Mouse (Mus musculus): Measurements from ENCODE around the gene Slc44a3. TPM values are rescaled to one million over a fixed set of nuclear protein-coding genes. Genes with fewer than 3 reads are reported as not detected.

The Slc44a3 gene
- total and polyA plus RNA-seq, 2 experiments from 2014 or later: 0.40 to 0.48 TPM

DNA sequence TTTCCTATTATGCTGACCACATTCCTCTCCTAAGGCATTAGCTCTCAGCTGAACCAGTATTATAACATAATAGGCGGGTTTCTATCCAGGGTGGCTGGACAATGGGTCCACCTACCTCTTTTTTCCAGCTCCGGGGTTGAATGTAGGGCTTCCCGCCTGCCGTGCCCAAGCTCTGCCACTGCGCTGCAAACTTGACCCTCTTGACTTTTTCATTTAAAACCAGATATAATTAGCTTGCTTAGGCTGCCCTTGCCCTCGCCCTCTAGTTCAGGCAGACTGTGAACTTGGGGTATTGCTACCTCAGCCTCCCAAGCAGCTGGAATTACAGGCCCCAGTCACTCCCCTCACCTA is 114.0 kb downstream of the Slc44a3 start:
- 18% methylated on average over 6 of the region's 6 CpGs for WGBS

DNA sequence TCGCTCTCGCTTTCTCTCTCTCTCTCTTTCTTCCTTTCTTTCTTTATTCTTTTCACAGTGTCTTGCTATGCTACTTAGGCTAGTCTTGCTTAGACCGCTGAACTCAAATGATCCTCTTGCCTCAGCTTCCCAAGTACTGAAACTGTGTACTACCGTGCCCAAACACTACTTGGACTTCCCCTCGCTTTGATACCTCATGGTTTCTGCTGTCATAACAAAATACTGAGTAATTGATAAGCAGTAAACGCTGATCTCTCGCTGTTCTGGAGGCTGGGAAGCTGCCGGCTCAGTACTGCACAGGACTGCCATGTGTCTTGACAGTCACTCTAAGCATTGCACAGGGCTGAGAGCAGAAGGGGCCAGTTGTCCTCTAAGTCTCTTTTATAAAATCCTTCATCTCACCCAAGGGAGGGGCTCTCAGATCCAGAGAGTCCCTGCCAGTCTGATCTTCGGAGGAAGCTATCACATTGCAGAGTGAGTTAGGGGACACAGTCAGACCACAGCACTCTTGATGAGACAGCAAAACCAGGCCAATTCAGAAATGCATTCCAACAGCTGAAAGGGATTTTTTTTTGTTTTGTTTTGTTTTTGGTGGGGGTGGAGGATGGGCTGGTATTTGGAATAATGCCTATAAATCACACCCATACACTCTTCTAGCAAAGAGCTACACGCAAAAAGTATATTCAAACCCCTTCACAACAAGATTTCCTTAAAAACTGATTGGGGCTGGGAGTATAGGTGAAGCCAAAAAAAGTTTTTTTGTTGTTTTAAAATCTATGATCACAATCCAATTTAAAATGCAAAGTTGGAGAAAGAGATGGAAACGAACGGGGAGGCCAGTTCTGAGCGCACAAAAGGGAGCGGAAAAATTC is 114.6 kb downstream of the Slc44a3 start:
- Histone ChIP-seq H3K4me3 (ENCODE audit: low read depth, low read length) (no peak overlapping the region), H3K4me2 (ENCODE audit: low read depth) (no peak overlapping the region), H3K4me1 (ENCODE audit: insufficient read depth) (no peaks in the 10 kb centered on the region), H3K36me3 (ENCODE audit: insufficient read depth) (no peaks in the 10 kb centered on the region), H3K9me3 (ENCODE audit: low read length) (no peaks in the 10 kb centered on the region), H3K27me3 (ENCODE audit: insufficient read depth, low read length) (no peaks in the 10 kb centered on the region), H3K9ac (no peak overlapping the region), H3K27ac (ENCODE audit: low read depth, low read length) (no peak overlapping the region)
- ATAC-seq (no peak), DNase-seq (no peak)
- 38% methylated on average over 14 of the region's 14 CpGs for WGBS
- no peak for TF ChIP-seq CTCF (IDR thresholded peaks at IDR 0.05; ENCODE audit: low read depth)

More for the DNA sequence above, 114.0 kb downstream of the Slc44a3 start:
- Histone ChIP-seq H3K27ac (ENCODE audit: low read depth, low read length) (no peak overlapping the region), H3K27me3 (ENCODE audit: insufficient read depth, low read length) (no peaks in the 10 kb centered on the region), H3K4me1 (ENCODE audit: insufficient read depth) (no peaks in the 10 kb centered on the region), H3K4me3 (ENCODE audit: low read depth, low read length) (no peak overlapping the region), H3K9me3 (ENCODE audit: low read length) (no peaks in the 10 kb centered on the region), H3K4me2 (ENCODE audit: low read depth) (no peak overlapping the region), H3K36me3 (ENCODE audit: insufficient read depth) (no peaks in the 10 kb centered on the region), H3K9ac (no peak overlapping the region)
- DNase-seq (no peak), ATAC-seq (no peak)
- TF ChIP-seq CTCF (IDR thresholded peaks at IDR 0.05; ENCODE audit: low read depth): no peak

DNA sequence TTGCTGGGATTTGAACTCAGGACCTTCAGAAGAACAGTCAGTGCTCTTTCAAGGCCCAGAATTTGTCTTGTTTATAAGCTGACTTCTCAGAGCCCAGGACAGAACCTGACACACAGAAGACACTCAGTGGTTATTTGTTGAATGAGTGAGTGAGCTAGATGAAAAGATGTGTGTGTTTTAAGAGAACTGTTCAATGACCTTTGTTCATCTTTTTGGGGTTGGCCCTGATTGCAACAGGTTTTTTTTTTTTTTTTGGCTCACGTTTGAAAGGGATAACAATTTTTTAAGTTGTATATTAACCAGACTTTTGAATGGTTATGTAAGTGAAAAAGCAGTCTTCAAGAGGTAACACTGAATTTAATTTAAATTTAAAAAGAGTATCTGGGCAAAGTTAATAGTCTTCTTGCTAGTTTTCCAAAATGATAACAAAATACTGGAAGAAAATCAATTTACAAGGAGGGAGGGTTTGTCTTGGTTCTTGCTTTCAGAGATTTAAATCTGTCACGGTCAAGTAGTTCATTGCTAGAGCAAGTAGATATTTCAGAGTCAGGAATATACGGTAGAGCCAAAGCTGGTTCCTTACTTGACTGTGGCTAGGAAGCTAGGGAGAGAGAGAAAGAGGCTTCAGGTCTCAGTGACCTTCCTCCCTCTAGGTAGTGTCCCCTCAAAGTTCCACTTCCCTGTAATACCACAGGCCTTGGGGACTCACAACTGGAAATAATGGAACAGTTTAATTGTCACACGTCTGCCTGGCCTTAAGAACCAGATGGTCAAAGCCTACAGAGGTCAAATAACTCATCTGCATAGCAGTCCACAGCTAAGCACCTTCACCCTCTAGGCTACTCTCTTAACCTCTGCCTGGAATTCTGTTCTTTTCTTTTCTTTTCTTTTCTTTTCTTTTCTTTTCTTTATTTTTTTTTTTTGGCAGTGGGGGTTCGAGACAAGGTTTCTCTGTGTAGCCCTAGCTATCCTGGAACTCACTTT is 115.7 kb downstream of the Slc44a3 start:
- Histone ChIP-seq H3K4me1 (ENCODE audit: insufficient read depth) (no peaks in the 10 kb centered on the region), H3K4me2 (ENCODE audit: low read depth) (no peak overlapping the region), H3K4me3 (ENCODE audit: low read depth, low read length) (no peak overlapping the region), H3K36me3 (ENCODE audit: insufficient read depth) (no peaks in the 10 kb centered on the region), H3K27ac (ENCODE audit: low read depth, low read length) (no peak overlapping the region), H3K9ac (no peak overlapping the region), H3K27me3 (ENCODE audit: insufficient read depth, low read length) (no peaks in the 10 kb centered on the region), H3K9me3 (ENCODE audit: low read length) (no peaks in the 10 kb centered on the region)
- TF ChIP-seq CTCF (IDR thresholded peaks at IDR 0.05; ENCODE audit: low read depth): no peak
- WGBS: 73% methylated on average over 5 of the region's 5 CpGs
- DNase-seq (no peak), ATAC-seq (no peak)

- ATAC-seq (no peak), DNase-seq (no peak)
- no peak for TF ChIP-seq CTCF (IDR thresholded peaks at IDR 0.05; ENCODE audit: low read depth)
- H3K27me3 ChIP-seq (ENCODE audit: insufficient read depth, low read length): no peaks in the 10 kb centered on the region
- H3K9ac ChIP-seq: no peak overlapping the region
- no peak overlapping the region for H3K4me3 ChIP-seq (ENCODE audit: low read depth, low read length)
- no peaks in the 10 kb centered on the region for H3K4me1 ChIP-seq (ENCODE audit: insufficient read depth)
- H3K36me3 ChIP-seq (ENCODE audit: insufficient read depth): no peaks in the 10 kb centered on the region
- no peak overlapping the region for H3K27ac ChIP-seq (ENCODE audit: low read depth, low read length)
- 77% methylated on average over 6 of the region's 6 CpGs for WGBS
- no peak overlapping the region for H3K4me2 ChIP-seq (ENCODE audit: low read depth)
- no peaks in the 10 kb centered on the region for H3K9me3 ChIP-seq (ENCODE audit: low read length)
These were observed 120.8 kb downstream of the Slc44a3 start for GRCm38 (mm10) chr3:121411450-121411849.

Other genes starting within 250 kb of the Slc44a3 start
- 14.2 and 15.5 TPM in 2 replicates for gene Tmem56, start 249.3 kb downstream of the Slc44a3 start, total RNA-seq (2014; rRNA removed)
- 2.7 and 3.9 TPM in 2 replicates for gene Tmem56, start 249.3 kb downstream of the Slc44a3 start, polyA plus RNA-seq (2015; fragmentation: Nextera tagmentation; extraction: Ambion mirVana)
- 20.8 and 28.2 TPM in 2 replicates for gene Alg14, start 240.6 kb downstream of the Slc44a3 start, total RNA-seq (2014; rRNA removed)
- gene Alg14, start 240.6 kb downstream of the Slc44a3 start, polyA plus RNA-seq (2015; fragmentation: Nextera tagmentation; extraction: Ambion mirVana): 29.6 and 31.6 TPM in 2 replicates
- gene Cnn3, start 105.9 kb downstream of the Slc44a3 start, total RNA-seq (2014; rRNA removed): 128 and 150 TPM in 2 replicates
- 307 and 319 TPM in 2 replicates for gene Cnn3, start 105.9 kb downstream of the Slc44a3 start, polyA plus RNA-seq (2015; fragmentation: Nextera tagmentation; extraction: Ambion mirVana)
- not detected in 2 replicates for gene 4930432M17Rik, start 138.4 kb upstream of the Slc44a3 start, total RNA-seq (2014; rRNA removed)
- gene 4930432M17Rik, start 138.4 kb upstream of the Slc44a3 start, polyA plus RNA-seq (2015; fragmentation: Nextera tagmentation; extraction: Ambion mirVana): not detected in 2 replicates
- gene F3, start 191.1 kb upstream of the Slc44a3 start, total RNA-seq (2014; rRNA removed): 9.7 and 11.5 TPM in 2 replicates
- gene F3, start 191.1 kb upstream of the Slc44a3 start, polyA plus RNA-seq (2015; fragmentation: Nextera tagmentation; extraction: Ambion mirVana): 13.4 and 14.2 TPM in 2 replicates

Measured in forebrain, postnatal 0 days (tissue).